Comparison of ENCODE assay signal across 8 mouse cellular contexts in the genomic region with DNA sequence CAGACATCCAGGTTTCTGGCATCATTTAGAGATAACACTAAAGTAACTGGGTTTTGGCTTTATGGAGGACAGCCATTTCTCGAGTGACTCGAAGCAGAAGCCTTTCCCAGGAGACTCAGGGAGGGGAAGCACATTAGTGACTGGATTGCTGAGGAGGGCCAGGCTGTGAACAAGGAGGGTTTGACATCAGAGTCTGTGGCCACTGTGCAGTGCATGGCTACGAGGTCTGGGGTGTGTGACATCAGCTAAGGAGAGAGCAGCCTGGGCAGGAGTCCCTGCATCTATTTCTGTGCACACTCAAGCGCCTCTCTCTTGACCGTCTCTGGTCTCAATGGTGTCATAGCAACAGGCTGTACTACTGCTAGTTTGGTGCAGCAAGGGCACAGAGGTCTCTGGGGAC.
A peak's percentile ranks its signal among the peaks of the same experiment; 100 is the strongest.
DNase-seq lines count a peak whose midpoint lies in the region; ATAC-seq and TF ChIP-seq lines count a peak whose summit lies in the region.

No protein-coding gene starts in this region.

- WGBS in kidney, postnatal 0 days = 19% methylated on average over 5 of the region's 5 CpGs
- WGBS in embryonic facial prominence, embryonic 15.5 days = 36% methylated on average over 5 of the region's 5 CpGs
- WGBS in hindbrain, embryonic 12.5 days = 31% methylated on average over 5 of the region's 5 CpGs
- 13% methylated on average over 5 of the region's 5 CpGs for WGBS in midbrain, postnatal 0 days

- TF ChIP-seq CTCF in kidney, postnatal 0 days (IDR thresholded peaks at IDR 0.05; ENCODE audit: low read depth) = no peak
- TF ChIP-seq CTCF in midbrain, postnatal 0 days (IDR thresholded peaks at IDR 0.05) = no peak

- no peak for ATAC-seq in kidney, postnatal 0 days (replicated peaks; ENCODE audit: low FRiP score, low read depth)
- no peak for ATAC-seq in embryonic facial prominence, embryonic 15.5 days (ENCODE audit: insufficient number of reproducible peaks, low FRiP score, low TSS enrichment, low read depth)
- ATAC-seq in hindbrain, embryonic 12.5 days (ENCODE audit: low FRiP score) = peak; percentile 33; the same call in 1 of the 2 replicates
- no peak for ATAC-seq in midbrain, postnatal 0 days (ENCODE audit: low FRiP score)
- ATAC-seq in megakaryocyte progenitor cell, adult 5-6 weeks (replicated peaks; ENCODE audit: poor library complexity) = no peak

- H3K4me1 ChIP-seq in kidney, postnatal 0 days (replicated peaks; ENCODE audit: insufficient read depth, low read length) = peaks cover 25% of the 10 kb centered on the region; the same call in 1 of the 2 replicates
- peaks cover 22% of the 10 kb centered on the region for H3K4me1 ChIP-seq in embryonic facial prominence, embryonic 15.5 days
- H3K4me1 ChIP-seq in hindbrain, embryonic 12.5 days = peaks cover 30% of the 10 kb centered on the region
- peaks cover 14% of the 10 kb centered on the region for H3K4me1 ChIP-seq in midbrain, postnatal 0 days (ENCODE audit: insufficient read depth, low read length)

- H3K9me3 ChIP-seq in kidney, postnatal 0 days (replicated peaks; ENCODE audit: low read length) = no peaks in the 10 kb centered on the region
- no peaks in the 10 kb centered on the region for H3K9me3 ChIP-seq in embryonic facial prominence, embryonic 15.5 days (replicated peaks)
- peaks cover 5% of the 10 kb centered on the region for H3K9me3 ChIP-seq in hindbrain, embryonic 12.5 days (replicated peaks)
- H3K9me3 ChIP-seq in midbrain, postnatal 0 days (ENCODE audit: low read length) = no peaks in the 10 kb centered on the region

- peaks cover 12% of the 10 kb centered on the region; the same call in 1 of the 2 replicates for H3K36me3 ChIP-seq in kidney, postnatal 0 days (ENCODE audit: insufficient read depth, low read length)
- peaks cover 38% of the 10 kb centered on the region for H3K36me3 ChIP-seq in embryonic facial prominence, embryonic 15.5 days
- peaks cover 30% of the 10 kb centered on the region for H3K36me3 ChIP-seq in hindbrain, embryonic 12.5 days
- peaks cover 20% of the 10 kb centered on the region for H3K36me3 ChIP-seq in midbrain, postnatal 0 days (ENCODE audit: insufficient read depth, low read length)

- H3K4me3 ChIP-seq in kidney, postnatal 0 days (replicated peaks; ENCODE audit: low read depth, low read length) = no peak overlapping the region
- H3K4me3 ChIP-seq in embryonic facial prominence, embryonic 15.5 days (replicated peaks) = no peak overlapping the region
- no peak overlapping the region for H3K4me3 ChIP-seq in hindbrain, embryonic 12.5 days
- H3K4me3 ChIP-seq in midbrain, postnatal 0 days (ENCODE audit: low read depth, low read length) = no peak overlapping the region

- no peak overlapping the region for H3K9ac ChIP-seq in kidney, postnatal 0 days (ENCODE audit: low read depth, low read length)
- no peak overlapping the region for H3K9ac ChIP-seq in embryonic facial prominence, embryonic 15.5 days
- peak overlapping the region; percentile 13; the same call in 1 of the 2 replicates for H3K9ac ChIP-seq in hindbrain, embryonic 12.5 days
- no peak overlapping the region for H3K9ac ChIP-seq in midbrain, postnatal 0 days (replicated peaks; ENCODE audit: low read length, poor library complexity, severe bottlenecking)

- H3K4me2 ChIP-seq in kidney, postnatal 0 days (ENCODE audit: low read length) = no peak overlapping the region
- no peak overlapping the region for H3K4me2 ChIP-seq in embryonic facial prominence, embryonic 15.5 days (replicated peaks)
- H3K4me2 ChIP-seq in hindbrain, embryonic 12.5 days (replicated peaks) = 0 out of 2 replicates have a peak overlapping the region, but pooled peaks have one; percentile 4
- H3K4me2 ChIP-seq in midbrain, postnatal 0 days (ENCODE audit: low read depth, low read length, poor library complexity, severe bottlenecking) = no peak overlapping the region

- peak overlapping the region; percentile 84 for H3K27ac ChIP-seq in kidney, postnatal 0 days
- H3K27ac ChIP-seq in embryonic facial prominence, embryonic 15.5 days (replicated peaks) = peak overlapping the region; percentile 29; the same call in 1 of the 2 replicates
- peak overlapping the region; percentile 82 for H3K27ac ChIP-seq in hindbrain, embryonic 12.5 days
- peak overlapping the region; percentile 62 for H3K27ac ChIP-seq in midbrain, postnatal 0 days (ENCODE audit: low read depth, low read length)

- no peaks in the 10 kb centered on the region for H3K27me3 ChIP-seq in kidney, postnatal 0 days (ENCODE audit: insufficient read depth, low read length)
- H3K27me3 ChIP-seq in embryonic facial prominence, embryonic 15.5 days = no peaks in the 10 kb centered on the region
- no peaks in the 10 kb centered on the region for H3K27me3 ChIP-seq in hindbrain, embryonic 12.5 days
- H3K27me3 ChIP-seq in midbrain, postnatal 0 days (ENCODE audit: insufficient read depth, low read length) = no peaks in the 10 kb centered on the region

- peak; percentile 47 for DNase-seq in kidney, postnatal 0 days (ENCODE audit: low spot score)
- DNase-seq in kidney, adult 11 months = no peak
- DNase-seq in midbrain, postnatal 0 days (ENCODE audit: low spot score) = no peak
- DNase-seq in adrenal gland, postnatal 14 days = no peak
- DNase-seq in cerebellum, adult 9-11 months = no peak

Comparison
In these comparisons a context has a peak if more than half of its experiments do, and no peak if none do; other contexts are left out.
1. H3K27ac ChIP-seq: peak in every context shown above with its lines; median percentile 84 in kidney, postnatal 0 days; 82 in hindbrain, embryonic 12.5 days; 62 in midbrain, postnatal 0 days; 29 in embryonic facial prominence, embryonic 15.5 days.